Mouse (Mus musculus): ENCODE data around the gene Stkld1.

- no peak for TF ChIP-seq CTCF (IDR thresholded peaks at IDR 0.05; ENCODE audit: borderline replicate concordance, insufficient read depth, low read depth, low read length)
- no peak for TF ChIP-seq POLR2A (IDR thresholded peaks at IDR 0.05; ENCODE audit: borderline replicate concordance, insufficient read depth, low read length)
Observed at GRCm38 (mm10) chr2:26952866-26953265, 19.0 kb downstream of the Stkld1 start.

All from cerebellum, adult 2 months (tissue).